Mouse (Mus musculus): Measurements from ENCODE around the gene Spdef.

DNA sequence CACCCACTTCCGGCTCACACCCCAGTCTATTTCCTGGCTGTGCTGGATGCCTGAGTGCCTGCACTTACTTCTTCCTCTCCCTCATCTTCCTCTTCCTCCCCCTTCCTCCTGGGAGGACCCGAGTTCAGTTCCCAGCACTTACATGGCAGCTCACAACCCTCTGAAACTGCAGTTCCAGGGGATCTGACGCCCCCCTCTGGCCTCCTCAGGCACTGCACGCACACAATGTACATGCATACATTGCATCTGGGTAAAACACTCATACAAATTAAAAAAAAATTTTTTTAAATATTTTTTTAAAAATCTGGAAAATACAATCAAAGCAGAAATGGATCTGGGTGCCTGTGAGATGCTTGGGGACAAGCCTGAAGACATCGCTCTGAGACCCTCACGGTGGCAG lies 57.0 kb downstream of the Spdef start:
- TF ChIP-seq CTCF (IDR thresholded peaks at IDR 0.05; ENCODE audit: extremely low read depth, insufficient read length, insufficient replicate concordance, low read depth, low read length) (no peak), POLR2A (IDR thresholded peaks at IDR 0.05; ENCODE audit: low read depth, low read length) (no peak)
